Mouse (Mus musculus): ENCODE measurements around the gene Cbln3. TPM values are rescaled to one million over a fixed set of nuclear protein-coding genes. Genes with fewer than 3 reads are reported as not detected.

Cbln3 gene
- polyA plus RNA-seq, 1 experiment from 2014 or later, result 0.04 TPM

- H3K9ac ChIP-seq, result no peak overlapping the region; the same call in 1 of the 2 replicates
- no peaks in the 10 kb centered on the region for H3K27me3 ChIP-seq
- H3K4me1 ChIP-seq, result peaks cover 57% of the 10 kb centered on the region
- no peak overlapping the region for H3K4me3 ChIP-seq (replicated peaks)
- peak overlapping the region; percentile 10; the same call in 1 of the 2 replicates for H3K4me2 ChIP-seq
- no peaks in the 10 kb centered on the region for H3K9me3 ChIP-seq
- no peak for ATAC-seq (ENCODE audit: low FRiP score)
- H3K27ac ChIP-seq, result no peak overlapping the region
- H3K36me3 ChIP-seq (replicated peaks), result peaks cover 9% of the 10 kb centered on the region; the same call in 1 of the 2 replicates
- WGBS, result 74% methylated on average over 4 of the region's 4 CpGs
Measured at GRCm38 (mm10) chr14:55857588-55857987, 26.6 kb downstream of the Cbln3 start.

DNA sequence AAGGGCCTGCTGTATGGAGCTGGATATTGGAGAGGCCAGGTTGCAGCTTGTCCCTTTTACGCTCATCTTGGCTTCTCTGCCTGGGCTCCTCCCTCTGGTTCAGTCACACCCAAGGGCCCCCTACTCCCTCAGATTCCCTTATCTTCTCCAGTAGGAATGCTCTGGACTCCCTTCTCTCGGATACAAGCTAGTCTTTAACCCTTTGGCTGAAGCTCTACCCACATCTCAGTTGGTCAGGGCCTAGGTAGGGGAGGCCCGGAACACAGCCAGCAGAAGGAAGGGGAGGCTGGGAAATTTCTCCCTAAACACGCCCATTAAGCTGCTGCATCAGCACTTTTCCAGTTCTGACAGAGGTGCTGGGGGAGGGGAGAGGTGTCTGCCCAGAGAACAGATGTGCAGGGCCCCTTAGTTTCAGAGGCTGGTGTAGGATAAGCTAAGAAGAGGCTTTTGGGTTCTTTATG lies 29.1 kb downstream of the Cbln3 start:
- Histone ChIP-seq H3K4me3 (replicated peaks) (peak overlapping the region; percentile 65), H3K4me2 (peak overlapping the region; percentile 85), H3K27ac (peak overlapping the region; percentile 94), H3K36me3 (replicated peaks) (peaks cover 9% of the 10 kb centered on the region; the same call in 1 of the 2 replicates), H3K4me1 (peaks cover 48% of the 10 kb centered on the region), H3K9me3 (no peaks in the 10 kb centered on the region), H3K9ac (peak overlapping the region; percentile 84), H3K27me3 (no peaks in the 10 kb centered on the region)
- WGBS, result 2% methylated on average over 4 of the region's 4 CpGs
- peak; percentile 12; the same call in 1 of the 2 replicates for ATAC-seq (ENCODE audit: low FRiP score)

DNA sequence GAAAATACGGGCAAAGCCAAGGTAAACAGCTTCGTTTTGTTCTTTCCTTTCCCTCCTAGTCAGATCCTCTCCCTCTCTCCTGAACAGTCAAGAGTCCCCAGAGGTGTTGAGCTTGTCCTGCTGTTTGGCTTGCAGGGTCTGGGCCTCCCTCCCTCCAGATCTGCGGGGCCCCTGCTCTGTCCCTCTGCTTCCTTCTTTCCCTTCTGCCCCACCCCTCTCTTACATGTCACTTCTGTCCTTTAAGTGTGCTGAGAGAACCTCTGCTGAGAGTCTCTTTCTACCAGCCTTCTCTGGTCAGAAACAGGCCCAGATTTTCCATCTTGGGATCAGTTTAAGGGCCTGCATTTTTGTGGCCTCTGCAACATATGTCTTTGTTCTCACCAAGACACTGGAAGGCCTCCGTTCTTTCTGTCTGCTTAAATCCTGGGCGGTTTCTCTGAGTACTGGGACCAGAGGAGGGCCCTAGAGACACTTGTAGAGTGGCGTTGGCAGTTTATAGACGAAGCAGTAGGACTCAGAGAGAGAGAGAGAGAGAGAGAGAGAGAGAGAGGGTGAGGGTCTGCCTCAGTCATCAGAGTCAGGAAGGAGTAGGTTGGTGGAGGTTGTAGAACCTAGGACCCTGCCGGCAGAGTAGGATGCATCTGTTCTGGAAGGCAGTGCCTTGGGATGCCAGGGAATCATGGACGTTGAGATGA lies 29.6 kb downstream of the Cbln3 start:
- ATAC-seq (ENCODE audit: low FRiP score), result peak; percentile 15; the same call in 1 of the 2 replicates
- peaks cover 9% of the 10 kb centered on the region; the same call in 1 of the 2 replicates for H3K36me3 ChIP-seq (replicated peaks)
- no peaks in the 10 kb centered on the region for H3K9me3 ChIP-seq
- H3K4me3 ChIP-seq (replicated peaks), result peak overlapping the region; percentile 65
- WGBS, result 0% methylated on average over 9 of the region's 9 CpGs
- peak overlapping the region; percentile 84 for H3K9ac ChIP-seq
- H3K4me1 ChIP-seq, result peaks cover 48% of the 10 kb centered on the region
- peak overlapping the region; percentile 94 for H3K27ac ChIP-seq
- H3K27me3 ChIP-seq, result no peaks in the 10 kb centered on the region
- H3K4me2 ChIP-seq, result peak overlapping the region; percentile 85

DNA sequence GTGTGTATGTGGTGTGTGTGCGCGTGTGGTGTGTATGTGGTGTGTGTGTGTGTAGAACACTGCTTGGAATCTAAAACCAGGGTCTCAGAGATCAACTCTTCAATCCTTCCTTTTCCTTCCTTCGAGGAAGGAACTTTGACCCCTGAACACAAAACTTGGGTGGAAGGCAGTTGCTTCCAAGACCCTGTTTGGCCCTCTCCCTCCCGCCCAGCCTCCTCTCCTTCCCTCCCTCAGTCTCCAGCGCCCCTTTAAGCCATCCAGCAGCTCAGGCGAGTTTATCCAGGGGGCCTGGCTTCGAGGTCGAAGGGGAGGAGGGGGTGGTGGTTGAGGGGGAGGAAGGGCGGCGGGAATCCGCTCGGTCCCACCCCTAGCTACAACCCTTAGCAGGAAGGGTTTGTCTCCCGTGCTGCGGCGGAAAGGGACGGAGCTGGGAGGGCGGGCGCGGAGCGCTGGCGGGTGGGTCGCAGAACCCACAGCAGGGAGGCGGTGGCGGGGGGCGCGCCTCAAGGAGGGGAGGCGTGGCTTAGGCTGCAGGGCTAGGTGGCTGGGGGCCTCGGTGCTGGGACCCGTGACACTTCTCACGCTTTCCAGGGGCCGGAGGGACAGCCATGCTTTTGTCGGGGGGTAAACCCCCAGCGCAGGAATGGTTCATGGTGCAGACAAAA lies 30.4 kb downstream of the Cbln3 start, which contains the start of gene Nynrin:
Gene Nynrin (plus strand): TSS at position 390 of the 665 bp plus-strand sequence.
- Histone ChIP-seq H3K27me3 (no peaks in the 10 kb centered on the region), H3K4me1 (peaks cover 48% of the 10 kb centered on the region), H3K27ac (peak within 1 kb of the TSS; percentile 94), H3K9ac (peak within 1 kb of the TSS; percentile 84), H3K4me3 (replicated peaks) (peak within 1 kb of the TSS; percentile 65), H3K4me2 (peak within 1 kb of the TSS; percentile 85), H3K9me3 (no peaks in the 10 kb centered on the region), H3K36me3 (replicated peaks) (peaks cover 6% of the 10 kb centered on the region; the same call in 1 of the 2 replicates)
- peak; percentile 86 for ATAC-seq (ENCODE audit: low FRiP score)
- WGBS, result 1% methylated on average over 25 of the region's 33 CpGs

GRCm38 (mm10) chr14:55852646-55853551 lies 31.3 kb downstream of the Cbln3 start:
- Histone ChIP-seq H3K27me3 (no peaks in the 10 kb centered on the region), H3K4me3 (replicated peaks) (peak overlapping the region; percentile 65), H3K4me2 (peak overlapping the region; percentile 85), H3K9me3 (no peaks in the 10 kb centered on the region), H3K4me1 (peaks cover 46% of the 10 kb centered on the region), H3K9ac (peak overlapping the region; percentile 84), H3K36me3 (replicated peaks) (peaks cover 5% of the 10 kb centered on the region; the same call in 1 of the 2 replicates), H3K27ac (peak overlapping the region; percentile 94)
- ATAC-seq (ENCODE audit: low FRiP score), result peak; percentile 79
- 3% methylated on average over 11 of the region's 11 CpGs for WGBS

DNA sequence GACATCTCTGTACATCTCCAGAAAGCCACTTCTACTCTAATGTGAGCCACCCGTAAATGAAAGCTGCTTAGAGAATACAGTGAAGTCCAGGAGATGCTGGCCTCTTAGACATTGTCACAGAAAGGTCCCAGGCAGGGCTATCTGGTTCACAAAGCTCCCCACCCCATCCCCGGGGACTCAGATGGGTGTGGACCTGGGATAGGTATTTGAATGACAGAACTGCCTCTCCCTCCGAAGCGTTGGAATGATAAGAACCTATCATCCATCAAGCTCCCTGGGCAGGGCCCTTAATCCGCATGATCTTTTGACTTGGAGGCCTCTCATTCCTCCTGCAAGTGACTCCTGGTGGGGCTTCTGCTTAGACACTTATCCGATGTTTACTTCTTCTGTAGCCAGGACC lies 33.3 kb downstream of the Cbln3 start:
- Histone ChIP-seq H3K9me3 (no peaks in the 10 kb centered on the region), H3K9ac (no peak overlapping the region), H3K4me2 (no peak overlapping the region), H3K4me3 (replicated peaks) (no peak overlapping the region), H3K27me3 (no peaks in the 10 kb centered on the region), H3K27ac (no peak overlapping the region), H3K4me1 (peaks cover 30% of the 10 kb centered on the region), H3K36me3 (replicated peaks) (no peaks in the 10 kb centered on the region)
- WGBS, result 74% methylated on average over 6 of the region's 6 CpGs
- no peak for ATAC-seq (ENCODE audit: low FRiP score)

DNA sequence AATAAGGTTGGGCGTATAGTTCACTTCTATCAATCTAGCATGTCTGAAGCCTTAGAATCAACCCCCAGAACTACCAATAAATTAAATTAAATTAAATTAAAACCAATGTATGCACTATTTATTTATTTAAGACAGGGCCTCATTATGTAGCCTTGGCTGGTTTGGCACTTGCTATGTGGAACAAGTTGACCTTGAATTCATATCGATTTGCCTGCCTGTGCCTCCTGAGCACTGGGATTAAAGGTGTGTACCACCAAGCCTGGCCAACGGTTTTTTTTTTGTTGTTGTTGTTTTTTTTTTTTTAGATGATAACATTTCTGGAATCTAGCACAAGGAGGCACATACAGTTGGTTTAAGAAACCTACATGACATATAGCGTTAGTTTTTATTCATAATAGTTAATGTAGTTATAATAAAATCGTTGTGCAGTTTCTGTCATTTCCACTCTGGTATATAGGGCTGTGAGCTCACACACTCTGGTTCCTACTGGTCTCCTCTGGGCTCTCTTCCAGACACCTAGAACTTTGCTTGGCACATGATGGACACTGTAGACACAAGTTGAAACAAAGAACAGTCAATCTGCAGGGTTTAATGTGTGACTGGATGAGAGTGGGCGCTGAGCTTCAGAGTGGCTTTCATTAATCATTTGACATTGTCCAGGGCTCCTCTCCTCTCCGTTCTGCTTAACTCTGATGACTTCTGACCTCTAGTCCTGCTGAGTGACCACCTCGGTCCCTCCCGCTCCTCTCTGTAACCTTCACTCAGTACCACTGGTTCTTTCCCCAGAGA lies 38.5 kb downstream of the Cbln3 start:
- Histone ChIP-seq H3K4me3 (replicated peaks) (no peak overlapping the region), H3K27ac (no peak overlapping the region), H3K36me3 (replicated peaks) (no peaks in the 10 kb centered on the region), H3K4me1 (no peaks in the 10 kb centered on the region), H3K4me2 (no peak overlapping the region), H3K9me3 (no peaks in the 10 kb centered on the region), H3K9ac (no peak overlapping the region), H3K27me3 (no peaks in the 10 kb centered on the region)
- WGBS, result 81% methylated on average over 9 of the region's 9 CpGs
- no peak for ATAC-seq (ENCODE audit: low FRiP score)

DNA sequence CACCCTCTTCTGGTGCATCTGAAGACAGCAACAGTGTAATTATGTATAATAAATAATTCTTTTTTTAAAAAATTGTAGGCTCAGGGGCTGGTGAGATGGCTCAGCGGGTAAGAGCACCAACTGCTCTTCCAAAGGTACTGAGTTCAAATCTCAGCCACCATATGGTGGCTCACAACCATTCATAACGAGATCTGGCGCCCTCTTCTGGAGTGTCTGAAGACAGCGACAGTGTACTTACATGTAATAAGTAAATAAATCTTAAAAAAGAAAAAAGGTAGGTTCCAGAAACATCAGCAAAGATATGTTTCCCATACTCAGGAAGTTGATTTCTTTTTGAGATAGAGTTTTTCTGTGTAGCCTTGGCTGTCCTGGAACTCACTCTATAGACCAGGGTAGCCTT lies 41.4 kb downstream of the Cbln3 start:
- no peaks in the 10 kb centered on the region for H3K9me3 ChIP-seq
- no peak overlapping the region for H3K4me2 ChIP-seq
- H3K27me3 ChIP-seq, result no peaks in the 10 kb centered on the region
- no peak overlapping the region for H3K27ac ChIP-seq
- ATAC-seq (ENCODE audit: low FRiP score), result no peak
- no peaks in the 10 kb centered on the region for H3K36me3 ChIP-seq (replicated peaks)
- 0 out of 2 replicates have a peak, but pooled peaks cover 7% of the 10 kb centered on the region for H3K4me1 ChIP-seq
- WGBS, result 85% methylated on average over 4 of the region's 4 CpGs
- no peak overlapping the region for H3K9ac ChIP-seq
- no peak overlapping the region for H3K4me3 ChIP-seq (replicated peaks)

GRCm38 (mm10) chr14:55840853-55841366 lies 43.3 kb downstream of the Cbln3 start:
- Histone ChIP-seq H3K4me1 (0 out of 2 replicates have a peak, but pooled peaks cover 7% of the 10 kb centered on the region), H3K4me3 (replicated peaks) (no peak overlapping the region), H3K9ac (no peak overlapping the region), H3K4me2 (no peak overlapping the region), H3K36me3 (replicated peaks) (no peaks in the 10 kb centered on the region), H3K27me3 (no peaks in the 10 kb centered on the region), H3K27ac (no peak overlapping the region), H3K9me3 (no peaks in the 10 kb centered on the region)
- no peak for ATAC-seq (ENCODE audit: low FRiP score)
- 74% methylated on average over 4 of the region's 4 CpGs for WGBS

- WGBS, result 87% methylated on average over 4 of the region's 4 CpGs
- Histone ChIP-seq H3K9me3 (no peaks in the 10 kb centered on the region), H3K9ac (no peak overlapping the region), H3K36me3 (replicated peaks) (no peaks in the 10 kb centered on the region), H3K4me1 (0 out of 2 replicates have a peak, but pooled peaks cover 7% of the 10 kb centered on the region), H3K27ac (no peak overlapping the region), H3K4me2 (no peak overlapping the region), H3K27me3 (no peaks in the 10 kb centered on the region), H3K4me3 (replicated peaks) (no peak overlapping the region)
- no peak for ATAC-seq (ENCODE audit: low FRiP score)
Measured at GRCm38 (mm10) chr14:55838740-55839139, 45.5 kb downstream of the Cbln3 start.

DNA sequence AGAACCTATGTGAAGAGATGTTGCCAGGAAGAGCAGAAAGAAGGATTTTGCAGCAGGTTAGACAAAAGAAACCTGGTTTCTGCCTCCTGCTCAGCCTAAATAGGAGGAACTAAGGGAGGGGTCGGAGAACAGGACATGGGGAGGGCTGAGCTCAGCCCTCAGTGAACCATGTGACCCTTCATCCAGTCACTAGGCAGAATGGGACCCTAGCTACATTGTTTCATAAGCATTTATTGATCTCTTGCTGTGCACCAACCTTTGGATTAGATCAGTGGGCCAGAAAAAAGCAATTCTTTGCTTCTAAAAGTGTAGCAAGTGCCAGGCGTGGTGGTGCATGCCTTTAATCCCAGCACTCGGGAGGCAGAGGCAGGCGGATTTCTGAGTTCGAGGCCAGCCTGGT lies 45.9 kb downstream of the Cbln3 start:
- no peaks in the 10 kb centered on the region for H3K27me3 ChIP-seq
- no peak for ATAC-seq (ENCODE audit: low FRiP score)
- no peak overlapping the region for H3K9ac ChIP-seq
- WGBS, result 84% methylated on average over 5 of the region's 5 CpGs
- no peaks in the 10 kb centered on the region for H3K36me3 ChIP-seq (replicated peaks)
- no peak overlapping the region for H3K4me3 ChIP-seq (replicated peaks)
- no peak overlapping the region for H3K4me2 ChIP-seq
- no peaks in the 10 kb centered on the region for H3K9me3 ChIP-seq
- H3K27ac ChIP-seq, result no peak overlapping the region
- H3K4me1 ChIP-seq, result 0 out of 2 replicates have a peak, but pooled peaks cover 7% of the 10 kb centered on the region
